Mouse (Mus musculus) forebrain, embryonic 11.5 days (tissue): ENCODE measurements around the gene 4833439L19Rik. TPM values are rescaled to one million over a fixed set of nuclear protein-coding genes. Genes with fewer than 3 reads are reported as not detected.

Experiments used
- ATAC-seq: fragments of 200-750 bp; cut with Nextera tagmentation; replicated peaks from 2 replicates; pipeline ENCODE4 v1.8.0; 2017; ENCODE audit warnings: moderate TSS enrichment; ENCODE audit not compliant: low FRiP score
- DNase-seq: peaks from one replicate; pipeline ENCODE4 v3.0.0-alpha.2; 2017; ENCODE audit warnings: low spot score
- H3K27ac ChIP-seq: fragments of 300-500 bp; sonication (generic); 2 replicates; pipeline ENCODE4 v1.5.1; 2014; ENCODE audit warnings: low read depth, low read length
- H3K27me3 ChIP-seq: fragments of 300-500 bp; sonication (generic); 2 replicates; pipeline ENCODE4 v1.6.1; 2014; ENCODE audit warnings: mild to moderate bottlenecking, low read length, mixed read lengths; ENCODE audit not compliant: control insufficient read depth, insufficient read depth
- H3K36me3 ChIP-seq: fragments of 300-500 bp; sonication (generic); 2 replicates; pipeline ENCODE4 v1.6.1; 2014; ENCODE audit warnings: mild to moderate bottlenecking, low read length, moderate library complexity, mixed read lengths; ENCODE audit not compliant: control insufficient read depth, insufficient read depth
- H3K4me1 ChIP-seq: fragments of 300-500 bp; sonication (generic); replicated peaks from 2 replicates; pipeline ENCODE4 v1.6.1; 2014; ENCODE audit warnings: low read length, mixed read lengths; ENCODE audit not compliant: control insufficient read depth, insufficient read depth
- H3K4me2 ChIP-seq: fragments of 300-500 bp; sonication (generic); 2 replicates; pipeline ENCODE4 v1.6.1; 2014; ENCODE audit warnings: low read depth, mild to moderate bottlenecking, low read length, moderate library complexity, mixed read lengths; ENCODE audit not compliant: severe bottlenecking
- H3K4me3 ChIP-seq: fragments of 300-500 bp; sonication (generic); 2 replicates; pipeline ENCODE4 v1.5.1; 2014; ENCODE audit warnings: low read depth, low read length
- H3K9ac ChIP-seq: fragments of 300-500 bp; sonication (generic); 2 replicates; pipeline ENCODE4 v1.6.1; 2014; ENCODE audit warnings: low read length
- H3K9me3 ChIP-seq: fragments of 300-500 bp; sonication (generic); 2 replicates; pipeline ENCODE4 v1.6.1; 2016; ENCODE audit warnings: low read length, mixed read lengths; ENCODE audit not compliant: control insufficient read depth
- WGBS: fragments of 180-500 bp; shearing (Covaris S2); extraction: QIAGEN DNeasy Blood & Tissue Kit; methylation state at CpG from one replicate; pipeline ENCODE4 v1.1.7; 2014; 5-methylcytosine and 5-hydroxymethylcytosine counted together
- polyA plus RNA-seq: library from polyadenylated mRNA; unstranded; fragments of >200 nt; fragmentation: Nextera tagmentation; extraction: Ambion mirVana; gene quantifications from 2 replicates; pipeline ENCODE4 v1.2.1, GENCODE M21; 2014

Gene 4833439L19Rik
- polyA plus RNA-seq, 1 experiment from 2014 or later, result 250 TPM

GRCm38 (mm10) chr13:54521181-54521580 lies 44.1 kb downstream of the 4833439L19Rik start:
- Histone ChIP-seq H3K4me3 (no peak overlapping the region), H3K36me3 (peaks cover 4% of the 10 kb centered on the region; the same call in 1 of the 2 replicates), H3K27me3 (no peaks in the 10 kb centered on the region), H3K27ac (no peak overlapping the region), H3K9ac (no peak overlapping the region), H3K4me1 (no peaks in the 10 kb centered on the region), H3K4me2 (no peak overlapping the region), H3K9me3 (no peaks in the 10 kb centered on the region)
- ATAC-seq, result no peak
- no peak for DNase-seq

- Histone ChIP-seq H3K36me3 (peaks cover 4% of the 10 kb centered on the region; the same call in 1 of the 2 replicates), H3K9ac (no peak overlapping the region), H3K4me3 (no peak overlapping the region), H3K4me2 (no peak overlapping the region), H3K4me1 (no peaks in the 10 kb centered on the region), H3K27me3 (no peaks in the 10 kb centered on the region), H3K9me3 (no peaks in the 10 kb centered on the region), H3K27ac (no peak overlapping the region)
- DNase-seq (no peak), ATAC-seq (no peak)
- WGBS, result 93% methylated on average over 4 of the region's 4 CpGs
Observed at GRCm38 (mm10) chr13:54520221-54520620, 45.0 kb downstream of the 4833439L19Rik start.

- H3K36me3 ChIP-seq, result no peaks in the 10 kb centered on the region
- peaks cover 6% of the 10 kb centered on the region; the same call in 1 of the 2 replicates for H3K4me1 ChIP-seq
- no peaks in the 10 kb centered on the region for H3K9me3 ChIP-seq
- peaks cover 2% of the 10 kb centered on the region; the same call in 1 of the 2 replicates for H3K27me3 ChIP-seq
- 93% methylated on average over 1 of the region's 1 CpGs for WGBS
- ATAC-seq, result no peak
- no peak overlapping the region for H3K4me3 ChIP-seq
- H3K27ac ChIP-seq, result no peak overlapping the region
- DNase-seq, result no peak
- H3K4me2 ChIP-seq, result no peak overlapping the region
- no peak overlapping the region for H3K9ac ChIP-seq
Observed at GRCm38 (mm10) chr13:54505920-54506319, 59.3 kb downstream of the 4833439L19Rik start.

- Histone ChIP-seq H3K4me1 (peaks cover 6% of the 10 kb centered on the region; the same call in 1 of the 2 replicates), H3K9ac (peak overlapping the region; percentile 77), H3K27me3 (peaks cover 2% of the 10 kb centered on the region; the same call in 1 of the 2 replicates), H3K9me3 (no peaks in the 10 kb centered on the region), H3K27ac (no peak overlapping the region), H3K36me3 (no peaks in the 10 kb centered on the region), H3K4me3 (peak overlapping the region; percentile 63), H3K4me2 (peak overlapping the region; percentile 92)
- no peak for DNase-seq
- no peak for ATAC-seq
- 46% methylated on average over 7 of the region's 7 CpGs for WGBS
Observed at GRCm38 (mm10) chr13:54504611-54505260, 60.5 kb downstream of the 4833439L19Rik start.

GRCm38 (mm10) chr13:54503604-54504521 lies 61.4 kb downstream of the 4833439L19Rik start, which contains the start of gene Simc1:
Gene Simc1 (plus strand): TSS chr13:54503779.
- Histone ChIP-seq H3K4me1 (peaks cover 6% of the 10 kb centered on the region; the same call in 1 of the 2 replicates), H3K36me3 (no peaks in the 10 kb centered on the region), H3K9me3 (no peaks in the 10 kb centered on the region), H3K4me3 (peak within 1 kb of the TSS; percentile 63), H3K9ac (peak within 1 kb of the TSS; percentile 77), H3K4me2 (peak within 1 kb of the TSS; percentile 92), H3K27ac (peak within 1 kb of the TSS; percentile 62), H3K27me3 (peaks cover 2% of the 10 kb centered on the region; the same call in 1 of the 2 replicates)
- under 1% methylated on average over 94 of the region's 105 CpGs for WGBS
- ATAC-seq (peak; percentile 94), DNase-seq (peak; percentile 94)

GRCm38 (mm10) chr13:54503278-54503603 lies 62.0 kb downstream of the 4833439L19Rik start:
- DNase-seq, result no peak
- peak; percentile 84 for ATAC-seq
- Histone ChIP-seq H3K27me3 (peaks cover 2% of the 10 kb centered on the region; the same call in 1 of the 2 replicates), H3K4me3 (peak overlapping the region; percentile 63), H3K36me3 (no peaks in the 10 kb centered on the region), H3K9me3 (no peaks in the 10 kb centered on the region), H3K4me2 (peak overlapping the region; percentile 92), H3K27ac (no peak overlapping the region), H3K9ac (peak overlapping the region; percentile 77), H3K4me1 (peaks cover 6% of the 10 kb centered on the region; the same call in 1 of the 2 replicates)
- WGBS, result 1% methylated on average over 14 of the region's 14 CpGs

- Histone ChIP-seq H3K27ac (no peak overlapping the region), H3K36me3 (no peaks in the 10 kb centered on the region), H3K4me2 (no peak overlapping the region), H3K27me3 (peaks cover 2% of the 10 kb centered on the region; the same call in 1 of the 2 replicates), H3K4me3 (no peak overlapping the region), H3K9me3 (no peaks in the 10 kb centered on the region), H3K9ac (no peak overlapping the region), H3K4me1 (peaks cover 6% of the 10 kb centered on the region; the same call in 1 of the 2 replicates)
- no peak for DNase-seq
- no peak for ATAC-seq
- WGBS, result 64% methylated on average over 3 of the region's 3 CpGs
Observed at GRCm38 (mm10) chr13:54501957-54502690, 63.1 kb downstream of the 4833439L19Rik start.

- no peak overlapping the region for H3K4me2 ChIP-seq
- H3K27me3 ChIP-seq, result peaks cover 2% of the 10 kb centered on the region; the same call in 1 of the 2 replicates
- H3K27ac ChIP-seq, result no peak overlapping the region
- ATAC-seq (no peak), DNase-seq (no peak)
- H3K4me3 ChIP-seq, result no peak overlapping the region
- H3K9me3 ChIP-seq, result no peaks in the 10 kb centered on the region
- peaks cover 6% of the 10 kb centered on the region; the same call in 1 of the 2 replicates for H3K4me1 ChIP-seq
- H3K36me3 ChIP-seq, result no peaks in the 10 kb centered on the region
- no peak overlapping the region for H3K9ac ChIP-seq
- WGBS, result 76% methylated on average over 2 of the region's 2 CpGs
Observed at GRCm38 (mm10) chr13:54501352-54501751, 63.9 kb downstream of the 4833439L19Rik start.
